Mouse (Mus musculus) thymus, adult 2 months (tissue): ENCODE data around the gene Tmem151b.

ENCODE experiments used
- CTCF ChIP-seq: fragments of 200-500 bp; IDR thresholded peaks from 2 replicates; pipeline ENCODE4 v1.5.1; 2012; ENCODE audit warnings: mild to moderate bottlenecking, control low read depth, low read length, moderate library complexity, borderline replicate concordance; ENCODE audit not compliant: control insufficient read depth, poor library complexity, insufficient read depth; ENCODE audit errors: extremely low read depth
- POLR2A ChIP-seq: fragments of 200-500 bp; IDR thresholded peaks from 2 replicates; pipeline ENCODE4 v1.6.1; 2012; ENCODE audit warnings: mild to moderate bottlenecking, low read length, control low read depth, moderate library complexity; ENCODE audit not compliant: control insufficient read depth, poor library complexity, insufficient read depth; ENCODE audit errors: extremely low read depth

DNA sequence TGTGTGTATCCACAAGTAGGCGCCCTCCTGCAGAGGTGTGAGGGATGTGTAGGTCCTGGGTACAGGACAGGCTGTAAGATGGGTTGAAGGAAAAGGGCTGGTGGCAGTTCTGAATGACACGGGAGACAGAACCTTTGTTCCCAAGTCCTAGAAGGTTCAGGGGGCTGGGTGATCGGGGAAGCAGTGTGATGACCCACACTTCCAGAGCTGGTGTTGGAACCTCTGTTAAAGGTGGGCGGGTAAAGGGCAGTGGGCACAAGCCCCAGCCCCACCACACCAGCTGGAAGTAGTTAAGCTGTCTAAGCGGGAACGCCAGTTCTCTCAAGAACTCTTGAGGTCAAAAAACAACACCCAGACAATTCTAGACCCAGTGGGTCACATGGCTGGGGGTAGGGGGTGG lies 40.9 kb upstream of the Tmem151b start:
- TF ChIP-seq CTCF (no peak), POLR2A (no peak)
